Mouse (Mus musculus) Patski (cell line): ENCODE results near the gene Gapdh. TPM values are rescaled to one million over a fixed set of nuclear protein-coding genes. Genes with fewer than 3 reads are reported as not detected.
A peak's percentile ranks its signal among the peaks of the same experiment; 100 is the strongest.

ENCODE experiments used
- ATAC-seq: fragments of 100-300 bp; one replicate; pipeline ENCODE4 v1.8.0; 2021
- CTCF ChIA-PET: fragments of 350-600 bp; sonication (Branson Sonifier 250); formaldehyde crosslinking; loops from one replicate; lab custom pipeline; 2022; ENCODE audit warnings: inconsistent platforms; lab: Charles Lee
- POLR2A ChIA-PET: fragments of 350-600 bp; sonication (Branson Sonifier 250); formaldehyde crosslinking; loops from one replicate; lab custom pipeline; 2022; ENCODE audit warnings: antibody characterized with exemption, inconsistent platforms; lab: Charles Lee
- DNase-seq: peaks from one replicate; pipeline ENCODE4 v3.0.0-alpha.2; 2011; ENCODE audit warnings: low read depth, low spot score
- H3K27me3 ChIP-seq: fragments of 371-371 bp; one replicate; pipeline ENCODE4 v1.5.1; 2021
- CTCF ChIP-seq: fragments of 100-300 bp; IDR thresholded peaks from one replicate; pipeline ENCODE4 v1.5.1; 2021
- in situ Hi-C: fragments of 300-500 bp; cut with MboI; formaldehyde crosslinking; loops from 3 replicates; pipeline ENCODE4 v1.11.1; 2018; ENCODE audit warnings: low pct_unique_long_range_greater_than_20kb, mixed read lengths
- polyA plus RNA-seq: library from polyadenylated mRNA; unstranded; gene quantifications from one replicate; pipeline ENCODE4 v1.2.3, GENCODE M21; 2021

Gapdh gene
- polyA plus RNA-seq, 1 experiment from 2014 or later: 889 TPM

DNA sequence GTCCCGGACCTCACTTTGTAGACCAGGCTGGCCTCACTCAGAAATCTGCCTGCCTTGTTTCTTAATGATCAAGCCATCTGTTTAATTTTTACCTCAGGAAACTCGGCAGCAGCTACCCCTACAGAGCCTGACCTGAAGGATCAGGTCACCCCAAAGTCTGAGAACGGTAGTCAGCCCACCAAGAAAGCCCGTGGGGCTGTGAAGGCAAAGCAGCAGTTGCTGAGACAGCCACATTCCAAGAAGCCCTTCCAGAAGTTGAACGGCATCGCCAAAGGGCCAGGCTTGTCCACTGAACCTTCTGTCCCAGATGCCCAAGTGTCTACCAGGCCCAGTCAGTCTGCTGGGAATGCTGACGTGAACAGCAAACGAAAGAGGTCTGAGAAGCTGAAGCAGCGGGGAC is 22.4 kb downstream of the Gapdh start:
- TF ChIP-seq CTCF: no peak
- CTCF ChIA-PET: no interaction called here
- H3K27me3 ChIP-seq: no peaks in the 10 kb centered on the region
- ATAC-seq: no peak
- DNase-seq: no peak
- in situ Hi-C loops: no loop called here
- POLR2A ChIA-PET: no interaction called here

DNA sequence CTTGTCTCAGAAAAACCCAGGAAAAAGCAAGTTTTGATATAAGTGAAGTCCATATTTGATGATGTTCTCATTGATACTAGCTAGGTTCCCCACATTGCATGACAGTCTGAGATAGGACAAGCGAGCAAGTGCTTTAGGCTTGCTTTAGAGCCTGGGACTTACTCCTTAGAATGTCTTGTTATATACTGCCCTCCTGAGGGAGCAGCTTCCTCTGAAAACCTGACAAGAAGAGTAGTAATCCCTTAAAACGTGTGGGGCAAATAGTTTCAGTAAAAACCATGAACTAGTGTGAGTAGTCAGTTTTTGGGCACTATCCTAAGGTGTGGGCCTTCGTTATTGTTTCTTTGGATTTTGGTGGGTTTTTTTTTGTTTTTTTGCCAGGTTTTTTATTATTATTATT is 23.1 kb downstream of the Gapdh start:
- in situ Hi-C loops: no loop called here
- ATAC-seq: no peak
- DNase-seq: no peak
- H3K27me3 ChIP-seq: no peaks in the 10 kb centered on the region
- no peak for TF ChIP-seq CTCF
- POLR2A ChIA-PET: no interaction called here
- CTCF ChIA-PET: interaction anchor here (0.9 to 1.4 kb wide), 2 partner anchors 76 to 123 kb away, joined by 3 read pairs; no protein-coding TSS in a partner anchor

DNA sequence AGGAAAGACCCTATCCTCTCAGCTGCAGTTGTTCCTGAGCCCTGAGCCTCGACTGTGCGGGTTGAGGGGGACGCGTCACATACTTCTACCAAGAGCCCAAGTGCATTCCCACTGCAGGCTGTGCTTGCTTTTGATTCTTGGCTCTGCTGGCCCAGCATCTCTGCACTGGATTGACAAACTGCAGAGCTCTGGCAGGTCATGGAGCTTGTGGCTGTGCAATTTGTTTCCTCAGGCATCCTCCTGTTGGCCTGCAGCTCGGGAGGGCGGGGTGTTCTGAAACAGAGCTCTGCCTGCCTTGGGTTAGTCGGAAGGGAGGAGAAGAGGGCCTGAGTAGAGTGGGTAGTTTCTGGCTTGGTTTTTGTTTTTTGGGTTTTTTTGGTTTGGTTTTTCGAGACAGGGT is 23.8 kb downstream of the Gapdh start:
- TF ChIP-seq CTCF: no peak
- no peaks in the 10 kb centered on the region for H3K27me3 ChIP-seq
- POLR2A ChIA-PET: interaction anchor here (1.2 kb wide), 1 partner anchor 21 kb away, joined by 4 read pairs; no protein-coding TSS in a partner anchor
- CTCF ChIA-PET: interaction anchor here (0.9 to 1.4 kb wide), 2 partner anchors 77 to 124 kb away, joined by 3 read pairs; no protein-coding TSS in a partner anchor
- DNase-seq: no peak
- ATAC-seq: no peak
- in situ Hi-C loops: no loop called here

DNA sequence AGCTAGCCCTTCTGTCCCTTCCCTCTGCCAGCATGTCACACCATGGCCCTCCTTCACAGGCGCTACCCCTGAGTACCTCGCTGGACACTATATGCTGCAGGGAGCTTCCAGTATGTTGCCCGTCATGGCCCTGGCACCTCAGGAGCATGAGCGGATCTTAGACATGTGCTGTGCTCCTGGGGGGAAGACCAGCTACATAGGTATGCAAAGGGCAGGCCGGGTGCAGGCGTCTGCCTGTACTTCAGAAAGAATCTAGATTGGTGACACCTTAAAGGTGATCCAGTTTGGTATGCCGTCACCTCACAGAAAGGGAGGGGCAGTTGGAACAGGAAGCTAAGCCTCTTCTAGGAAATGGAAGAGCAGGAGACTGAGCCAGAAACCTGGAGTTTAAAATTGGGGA is 26.5 kb downstream of the Gapdh start:
- POLR2A ChIA-PET: interaction anchor here (0.6 to 1.2 kb wide), 2 partner anchors 12 to 21 kb away, joined by 3 to 4 read pairs; no protein-coding TSS in a partner anchor
- DNase-seq: no peak
- TF ChIP-seq CTCF: no peak
- CTCF ChIA-PET: interaction anchor here (1.4 kb wide), 1 partner anchor 132 kb away, joined by 6 read pairs; no protein-coding TSS in a partner anchor
- no peaks in the 10 kb centered on the region for H3K27me3 ChIP-seq
- in situ Hi-C loops: loop anchor here (10.0 kb wide), 1 partner anchor 215 kb away; no protein-coding TSS in a partner anchor
- ATAC-seq: no peak

DNA sequence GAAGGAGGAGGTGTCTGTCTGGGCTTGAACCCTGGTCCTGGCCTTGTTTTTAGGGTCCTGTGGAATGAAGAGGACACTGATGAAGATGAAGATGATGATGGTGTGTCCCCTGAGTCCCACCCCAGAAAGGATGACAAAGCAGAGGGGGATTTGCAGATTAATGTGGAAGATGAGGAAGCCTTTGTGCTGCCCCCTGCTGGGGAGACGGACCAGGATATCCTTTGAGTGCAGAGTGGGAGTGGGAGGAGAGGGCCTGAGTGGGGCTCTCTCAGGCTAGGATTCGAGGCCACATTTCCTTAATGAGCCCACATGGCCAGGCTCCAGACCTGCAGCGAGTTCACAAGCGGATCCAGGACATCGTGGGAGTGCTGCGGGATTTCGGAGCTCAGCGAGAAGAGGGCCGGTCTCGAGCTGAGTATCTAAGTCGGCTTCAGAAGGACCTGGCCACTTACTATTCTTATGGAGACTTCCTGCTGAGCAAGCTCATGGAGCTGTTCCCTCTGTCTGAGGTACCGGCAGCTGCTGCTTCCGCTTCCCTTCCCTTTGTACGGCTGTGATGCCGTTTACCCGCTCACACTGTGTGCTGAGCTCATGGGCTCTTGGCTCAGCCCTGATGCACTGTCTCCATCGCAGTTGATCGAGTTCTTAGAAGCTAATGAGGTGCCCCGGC is 29.1 kb downstream of the Gapdh start:
- ChIA-PET CTCF (interaction anchor here (1.0 to 3.0 kb wide), 3 partner anchors 12 to 25 kb away, joined by 3 to 17 read pairs (median 7); no protein-coding TSS in a partner anchor), POLR2A (no interaction called here)
- H3K27me3 ChIP-seq: no peaks in the 10 kb centered on the region
- DNase-seq (no peak), ATAC-seq (no peak)
- TF ChIP-seq CTCF: no peak
- in situ Hi-C loops: loop anchor here (10.0 kb wide), 1 partner anchor 218 kb away; no protein-coding TSS in a partner anchor

DNA sequence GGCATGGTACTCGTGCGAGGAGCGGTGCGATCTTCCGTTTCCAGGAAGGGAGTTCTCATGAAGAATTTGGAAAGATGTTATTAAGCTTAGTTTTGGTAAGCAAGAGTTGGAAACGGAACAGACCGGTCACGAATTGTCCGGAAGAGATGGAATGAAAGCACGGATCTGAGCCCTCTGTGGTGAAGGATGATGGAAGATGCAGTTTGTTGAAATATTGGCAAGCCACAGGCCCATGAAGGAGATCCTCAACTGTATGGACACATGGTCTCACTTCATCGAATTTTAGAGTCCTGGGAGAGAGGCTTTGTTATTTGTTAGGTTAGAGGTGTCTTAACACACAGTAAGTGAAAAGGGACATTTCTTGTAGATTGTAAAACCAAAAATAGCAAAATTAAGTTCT is 33.8 kb downstream of the Gapdh start:
- POLR2A ChIA-PET: interaction anchor here (0.6 kb wide), 2 partner anchors 98 to 139 kb away, joined by 3 read pairs; no protein-coding TSS in a partner anchor
- in situ Hi-C loops: loop anchor here (10.0 kb wide), 1 partner anchor 222 kb away; no protein-coding TSS in a partner anchor
- DNase-seq (no peak), ATAC-seq (no peak)
- CTCF ChIA-PET: interaction anchor here (1.7 kb wide), 1 partner anchor 15 kb away, joined by 5 read pairs; no protein-coding TSS in a partner anchor
- no peak for TF ChIP-seq CTCF
- H3K27me3 ChIP-seq: no peaks in the 10 kb centered on the region

DNA sequence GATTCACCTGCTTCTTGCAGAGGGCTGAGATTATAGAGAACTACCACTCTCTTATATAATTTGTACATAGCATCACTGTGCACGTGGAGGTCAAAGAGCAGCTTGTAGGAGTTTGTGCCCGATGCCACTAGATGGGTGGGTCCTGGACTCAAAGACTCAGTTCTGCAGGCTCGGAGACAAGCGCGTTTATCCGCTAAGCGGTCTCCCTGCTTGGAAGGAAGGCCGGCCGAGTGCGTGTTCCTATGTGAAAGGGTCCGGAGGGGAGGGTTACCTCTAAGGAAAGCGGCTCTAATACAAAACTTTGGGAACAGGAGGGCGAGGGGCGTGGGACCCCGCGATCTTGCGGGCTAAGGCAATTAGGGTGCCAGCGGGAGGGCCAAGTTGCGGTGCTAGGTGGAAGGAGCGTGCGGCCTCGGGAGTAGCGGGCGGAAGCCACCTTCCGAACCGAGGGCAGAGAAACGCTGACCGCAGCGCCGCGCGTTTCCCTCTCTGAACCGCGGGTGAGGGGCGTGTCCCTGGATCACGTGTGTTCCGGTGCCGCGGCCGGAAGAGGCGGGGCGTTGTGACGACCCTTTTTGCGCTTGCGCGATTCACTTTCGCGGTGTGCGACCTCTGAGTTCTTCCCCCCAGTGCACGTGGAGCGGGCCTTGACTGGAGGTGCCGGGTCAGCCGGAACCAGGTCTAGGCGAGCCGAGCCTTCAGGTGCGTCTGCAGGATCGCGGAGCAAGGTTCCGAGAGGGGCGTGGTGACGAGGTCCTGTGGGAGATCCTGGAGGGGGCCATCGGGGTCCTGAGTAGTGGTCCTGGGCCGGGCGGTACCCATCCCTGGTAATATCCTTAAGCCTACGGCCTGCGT is 34.7 kb downstream of the Gapdh start, which contains the start of gene Nop2:
Gene Nop2, plus strand, starts transcription at position 608 of the 855 bp plus-strand sequence.
- H3K27me3 ChIP-seq: no peaks in the 10 kb centered on the region
- in situ Hi-C loops: loop anchor here (10.0 kb wide), 1 partner anchor 223 kb away; no protein-coding TSS in a partner anchor
- peak; percentile 62 for DNase-seq
- CTCF ChIA-PET: no interaction called here
- POLR2A ChIA-PET: no interaction called here
- peak; percentile 61 for ATAC-seq
- TF ChIP-seq CTCF: no peak

DNA sequence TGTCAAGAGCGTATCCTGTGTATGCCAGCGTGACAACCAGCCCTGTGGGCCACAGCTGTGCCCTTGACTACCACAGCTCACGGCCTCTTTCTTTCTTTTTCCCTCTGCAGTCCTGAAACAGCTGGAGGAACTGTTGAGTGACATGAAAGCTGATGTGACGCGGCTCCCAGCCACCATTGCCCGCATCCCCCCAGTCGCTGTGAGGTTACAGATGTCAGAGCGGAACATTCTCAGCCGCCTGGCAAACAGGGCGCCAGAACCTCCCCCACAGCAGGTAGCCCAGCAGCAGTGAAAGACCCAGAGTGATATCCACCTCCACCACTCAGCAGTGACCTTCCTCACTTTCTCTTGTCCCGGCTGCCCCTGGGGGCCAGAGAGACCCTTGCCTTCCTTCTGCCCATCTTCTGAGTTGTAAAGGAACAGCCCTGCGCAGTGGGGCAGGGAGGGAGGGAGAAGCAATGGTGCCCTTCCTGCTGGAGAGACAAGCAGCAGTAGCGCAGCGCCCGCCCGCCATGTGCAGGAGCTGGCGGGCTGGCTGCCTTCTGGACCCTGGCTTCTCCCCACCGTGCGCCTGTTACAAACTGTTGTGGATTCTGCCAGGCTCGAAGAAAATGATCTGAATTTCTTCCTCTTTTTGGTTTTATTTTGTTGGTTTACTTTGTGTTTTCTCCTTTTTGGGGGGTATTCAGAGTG is 36.4 kb downstream of the Gapdh start:
- no peak for DNase-seq
- POLR2A ChIA-PET: interaction anchor here (0.5 to 0.6 kb wide), 2 partner anchors 164 to 195 kb away, joined by 3 read pairs; partner anchors contain the start of gene Cops7a
- no peak for ATAC-seq
- CTCF ChIA-PET: interaction anchor here (0.8 to 1.4 kb wide), 2 partner anchors 15 to 22 kb away, joined by 3 to 5 read pairs; no protein-coding TSS in a partner anchor
- in situ Hi-C loops: loop anchor here (10.0 kb wide), 1 partner anchor 225 kb away; no protein-coding TSS in a partner anchor
- H3K27me3 ChIP-seq: no peaks in the 10 kb centered on the region
- TF ChIP-seq CTCF: no peak

DNA sequence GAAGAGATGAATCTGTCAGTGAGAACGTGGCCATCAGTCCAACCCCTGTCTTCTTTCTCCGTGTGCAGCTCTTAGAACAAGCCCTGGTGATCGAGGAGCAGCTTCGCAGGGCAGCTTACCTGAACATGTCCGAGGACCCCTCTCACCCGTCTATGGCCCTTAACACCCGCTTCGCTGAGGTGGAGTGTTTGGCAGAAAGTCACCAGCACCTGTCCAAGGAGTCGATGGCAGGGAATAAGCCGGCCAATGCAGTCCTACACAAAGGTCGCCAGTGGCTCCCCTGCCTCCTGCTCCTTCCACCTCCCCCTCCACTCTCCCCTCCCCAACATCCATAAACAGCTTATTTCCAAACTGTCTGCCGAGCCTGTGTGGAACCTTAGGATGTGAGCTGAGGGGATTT is 37.5 kb downstream of the Gapdh start:
- no peak for TF ChIP-seq CTCF
- POLR2A ChIA-PET: no interaction called here
- in situ Hi-C loops: no loop called here
- ATAC-seq: no peak
- no peak for DNase-seq
- no peaks in the 10 kb centered on the region for H3K27me3 ChIP-seq
- CTCF ChIA-PET: interaction anchor here (0.8 to 1.4 kb wide), 2 partner anchors 14 to 23 kb away, joined by 3 to 5 read pairs; no protein-coding TSS in a partner anchor
